Mouse (Mus musculus) intestine, postnatal 0 days (tissue): ENCODE results near the gene Vmn1r188. TPM values are rescaled to one million over a fixed set of nuclear protein-coding genes. Genes with fewer than 3 reads are reported as not detected.
"Not testable (repeated sequence)": the region's sequence is repeated elsewhere in the genome, so short reads cannot be mapped to it uniquely, and the experiment has no call there.

Experiments
- ATAC-seq: fragments of 200-750 bp; cut with Nextera tagmentation; 2 replicates; pipeline ENCODE4 v1.8.0; 2017; ENCODE audit warnings: mild to moderate bottlenecking, moderate TSS enrichment, moderate library complexity
- H3K27ac ChIP-seq: fragments of 300-500 bp; sonication (generic); 2 replicates; pipeline ENCODE4 v1.5.1; 2014; ENCODE audit warnings: mild to moderate bottlenecking, low read depth, low read length, moderate library complexity
- H3K27me3 ChIP-seq: fragments of 300-500 bp; sonication (generic); replicated peaks from 2 replicates; pipeline ENCODE4 v1.6.1; 2014; ENCODE audit warnings: low read length, mixed read lengths; ENCODE audit not compliant: control insufficient read depth, insufficient read depth
- H3K36me3 ChIP-seq: fragments of 300-500 bp; sonication (generic); 2 replicates; pipeline ENCODE4 v1.6.1; 2014; ENCODE audit warnings: mild to moderate bottlenecking, moderate library complexity; ENCODE audit not compliant: control insufficient read depth, insufficient read depth
- H3K4me1 ChIP-seq: fragments of 300-500 bp; sonication (generic); replicated peaks from 2 replicates; pipeline ENCODE4 v1.6.1; 2014; ENCODE audit warnings: antibody characterized with exemption, low read length, mixed read lengths; ENCODE audit not compliant: control insufficient read depth, insufficient read depth
- H3K4me2 ChIP-seq: fragments of 300-500 bp; sonication (generic); replicated peaks from 2 replicates; pipeline ENCODE4 v1.6.1; 2014; ENCODE audit warnings: low read depth, mild to moderate bottlenecking, moderate library complexity
- H3K4me3 ChIP-seq: fragments of 300-500 bp; sonication (generic); 2 replicates; pipeline ENCODE4 v1.5.1; 2014; ENCODE audit warnings: low read depth, low read length
- H3K9ac ChIP-seq: fragments of 300-500 bp; sonication (generic); 2 replicates; pipeline ENCODE4 v1.6.1; 2014; ENCODE audit warnings: mild to moderate bottlenecking, low read depth, low read length
- H3K9me3 ChIP-seq: fragments of 300-500 bp; sonication (generic); 2 replicates; pipeline ENCODE4 v1.6.1; 2016; ENCODE audit warnings: mixed run types; ENCODE audit not compliant: control insufficient read depth
- CTCF ChIP-seq: sonication (generic); IDR thresholded peaks from 2 replicates; pipeline ENCODE4 v1.5.1; 2016; ENCODE audit warnings: low read depth, mild to moderate bottlenecking, control low read depth, antibody characterized with exemption, moderate library complexity
- WGBS: fragments of 180-500 bp; shearing (Covaris S2); extraction: QIAGEN DNeasy Blood & Tissue Kit; methylation state at CpG from one replicate; pipeline ENCODE4 v1.1.7; 2014; 5-methylcytosine and 5-hydroxymethylcytosine counted together
- polyA plus RNA-seq: library from polyadenylated mRNA; unstranded; fragments of >200 nt; fragmentation: Nextera tagmentation; extraction: Ambion mirVana; gene quantifications from 2 replicates; pipeline ENCODE4 v1.2.1, GENCODE M21; 2015

The Vmn1r188 gene
- not detected in 2 replicates for polyA plus RNA-seq

GRCm38 (mm10) chr13:22084140-22084539, at the start of gene Vmn1r188:
Gene Vmn1r188 (plus strand): TSS chr13:22084440.
- not testable (repeated sequence) for H3K36me3 ChIP-seq, H3K4me2 ChIP-seq, H3K9me3 ChIP-seq, H3K9ac ChIP-seq, ATAC-seq, H3K27ac ChIP-seq, H3K4me3 ChIP-seq, H3K4me1 ChIP-seq, H3K27me3 ChIP-seq
- 74% methylated on average over 1 of the region's 1 CpGs for WGBS

GRCm38 (mm10) chr13:22034443-22035266, 49.6 kb upstream of the Vmn1r188 start:
- TF ChIP-seq CTCF, result no peak
- no peaks in the 10 kb centered on the region for H3K36me3 ChIP-seq
- WGBS, result under 1% methylated on average over 11 of the region's 14 CpGs
- peak overlapping the region; percentile 61 for H3K4me2 ChIP-seq
- peak; percentile 58 for ATAC-seq
- H3K27ac ChIP-seq, result peak overlapping the region; percentile 60
- no peaks in the 10 kb centered on the region for H3K27me3 ChIP-seq
- no peaks in the 10 kb centered on the region for H3K4me1 ChIP-seq
- no peak overlapping the region for H3K9ac ChIP-seq
- H3K4me3 ChIP-seq, result peak overlapping the region; percentile 36
- H3K9me3 ChIP-seq, result no peaks in the 10 kb centered on the region

- not testable (repeated sequence) for H3K9me3 ChIP-seq, H3K4me1 ChIP-seq, H3K27me3 ChIP-seq, H3K36me3 ChIP-seq
- peak within 1 kb of the TSS; percentile 66 for H3K27ac ChIP-seq
- H3K4me2 ChIP-seq, result peak within 1 kb of the TSS; percentile 61
- ATAC-seq, result peak; percentile 94
- WGBS, result under 1% methylated on average over 22 of the region's 69 CpGs
- peak within 1 kb of the TSS; percentile 36 for H3K4me3 ChIP-seq
- peak within 1 kb of the TSS; percentile 19; the same call in 1 of the 2 replicates for H3K9ac ChIP-seq
Observed at GRCm38 (mm10) chr13:22035267-22036148, 48.7 kb upstream of the Vmn1r188 start, which contains the start of the genes Hist1h2ah and Hist1h2bk. Gene Hist1h2ah (minus strand): TSS chr13:22035568. Gene Hist1h2bk (plus strand): TSS chr13:22035870.

GRCm38 (mm10) chr13:22036149-22036956, 47.9 kb upstream of the Vmn1r188 start:
- 3% methylated on average over 20 of the region's 23 CpGs for WGBS
- peak overlapping the region; percentile 19; the same call in 1 of the 2 replicates for H3K9ac ChIP-seq
- peak overlapping the region; percentile 61 for H3K4me2 ChIP-seq

GRCm38 (mm10) chr13:22036986-22037385, 47.3 kb upstream of the Vmn1r188 start:
- Histone ChIP-seq H3K27me3 (no peaks in the 10 kb centered on the region), H3K9me3 (no peaks in the 10 kb centered on the region), H3K36me3 (no peaks in the 10 kb centered on the region), H3K9ac (peak overlapping the region; percentile 19; the same call in 1 of the 2 replicates), H3K27ac (no peak overlapping the region), H3K4me1 (0 out of 2 replicates have a peak, but pooled peaks cover 2% of the 10 kb centered on the region), H3K4me3 (no peak overlapping the region), H3K4me2 (peak overlapping the region; percentile 61; the same call in 1 of the 2 replicates)
- 65% methylated on average over 3 of the region's 3 CpGs for WGBS
- no peak for TF ChIP-seq CTCF
- no peak for ATAC-seq

More at GRCm38 (mm10) chr13:22036149-22036956, 47.9 kb upstream of the Vmn1r188 start:
- Histone ChIP-seq H3K4me1 (0 out of 2 replicates have a peak, but pooled peaks cover 2% of the 10 kb centered on the region), H3K27me3 (no peaks in the 10 kb centered on the region), H3K36me3 (no peaks in the 10 kb centered on the region), H3K27ac (no peak overlapping the region), H3K4me3 (peak overlapping the region; percentile 36), H3K9me3 (no peaks in the 10 kb centered on the region)
- ATAC-seq, result no peak
- TF ChIP-seq CTCF, result no peak
